Mouse (Mus musculus) E14TG2a.4 (cell line): ENCODE results near the gene Apba1.

Experiments
- CTCF ChIP-seq: conservative IDR thresholded peaks from 2 replicates; pipeline ENCODE4 v1.5.1; 2014; ENCODE audit warnings: low read length
- NANOG ChIP-seq: IDR thresholded peaks from 2 replicates; pipeline ENCODE4 v1.6.1; 2014; ENCODE audit warnings: borderline replicate concordance, low read length, mixed read lengths
- POU5F1 ChIP-seq: IDR thresholded peaks from 2 replicates; pipeline ENCODE4 v1.6.1; 2014; ENCODE audit warnings: low read length, borderline replicate concordance

GRCm38 (mm10) chr19:23947871-23948270 is 189.2 kb downstream of the Apba1 start:
- TF ChIP-seq NANOG (no peak), CTCF (no peak), POU5F1 (no peak)
